Mouse (Mus musculus): ENCODE measurements around the gene Zyg11a. TPM values are rescaled to one million over a fixed set of nuclear protein-coding genes. Genes with fewer than 3 reads are reported as not detected.
A peak's percentile ranks its signal among the peaks of the same experiment; 100 is the strongest.

Zyg11a gene
- total and polyA plus RNA-seq, 2 experiments: 5.9 to 6.7 TPM

DNA sequence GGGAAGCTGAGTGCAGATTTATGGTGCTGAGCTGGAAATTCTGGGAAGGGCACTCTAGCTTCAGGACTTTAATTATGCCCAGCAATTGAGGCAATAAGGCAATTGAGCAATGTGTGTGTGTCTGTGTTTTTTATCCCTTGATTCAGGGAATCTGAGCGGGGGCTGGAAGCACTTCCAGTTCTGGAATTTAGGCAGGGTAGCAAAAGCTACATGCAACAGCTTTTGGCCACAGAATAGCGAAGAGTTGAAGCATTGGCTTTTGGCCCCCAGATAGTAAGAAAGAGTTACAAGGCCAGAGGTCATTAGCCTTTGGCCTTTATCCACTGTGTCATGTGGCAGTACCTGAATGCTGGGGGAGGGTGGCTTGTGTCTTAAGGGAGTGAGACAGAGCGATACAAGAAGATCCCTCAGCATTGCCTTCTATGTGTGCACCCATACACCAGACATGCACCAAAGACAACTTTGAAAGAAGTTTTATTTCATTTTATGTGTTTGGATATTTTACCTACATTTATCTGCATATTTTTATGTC is 7.6 kb upstream of the Zyg11a start:
- peak; percentile 99 for DNase-seq (ENCODE audit: extremely low read depth, low read depth, low spot score)
- WGBS: 17% methylated on average over 3 of the region's 3 CpGs
- peak overlapping the region; percentile 100 for H3K27ac ChIP-seq (replicated peaks; ENCODE audit: insufficient read depth, low read depth, low read length)
- no peaks in the 10 kb centered on the region for H3K79me2 ChIP-seq (ENCODE audit: control insufficient read depth, insufficient read depth, low read length)
- H3K36me3 ChIP-seq (ENCODE audit: control insufficient read depth, insufficient read depth, low read length): 0 out of 2 replicates have a peak, but pooled peaks cover 2% of the 10 kb centered on the region
- peak overlapping the region; percentile 77 for H3K9ac ChIP-seq (ENCODE audit: low read depth, low read length)
- TF ChIP-seq POLR2A (IDR thresholded peaks at IDR 0.05; ENCODE audit: extremely low read depth, insufficient read depth, low read length) (no peak), CTCF (IDR thresholded peaks at IDR 0.05; ENCODE audit: low read depth, low read length) (no peak)
- peaks cover 23% of the 10 kb centered on the region for H3K4me1 ChIP-seq (ENCODE audit: control insufficient read depth, insufficient read depth, low read length)
- peak overlapping the region; percentile 22 for H3K4me3 ChIP-seq (ENCODE audit: insufficient read depth, low read depth, low read length)
- no peaks in the 10 kb centered on the region for H3K27me3 ChIP-seq (ENCODE audit: control insufficient read depth, insufficient read depth, low read length)

- WGBS: 93% methylated on average over 5 of the region's 5 CpGs
Measured at GRCm38 (mm10) chr4:108222507-108222906, 4.7 kb upstream of the Zyg11a start.

DNA sequence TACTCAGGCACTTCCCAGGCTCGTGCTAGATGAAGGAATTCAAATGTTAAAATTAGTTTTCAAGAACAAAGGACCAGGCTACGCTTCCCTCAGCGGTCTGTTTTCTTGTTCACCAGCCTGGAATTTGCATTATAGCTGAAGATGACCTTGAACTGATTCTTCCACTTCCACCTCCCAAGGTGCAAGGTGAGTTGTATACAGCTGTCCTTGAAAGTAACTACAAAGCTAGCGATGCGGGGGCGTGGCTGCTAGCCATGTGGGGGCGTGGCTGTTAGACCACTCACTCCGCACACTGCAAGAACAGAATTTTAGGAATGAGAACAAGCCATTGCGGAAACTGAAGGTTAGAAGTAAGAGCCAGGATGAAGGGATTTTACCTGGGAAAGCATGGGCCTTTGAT is 1.2 kb upstream of the Zyg11a start:
- Histone ChIP-seq H3K4me1 (ENCODE audit: control insufficient read depth, insufficient read depth, low read length) (peaks cover 13% of the 10 kb centered on the region), H3K4me3 (ENCODE audit: insufficient read depth, low read depth, low read length) (no peak overlapping the region), H3K79me2 (ENCODE audit: control insufficient read depth, insufficient read depth, low read length) (peaks cover 12% of the 10 kb centered on the region; the same call in 1 of the 2 replicates), H3K9ac (ENCODE audit: low read depth, low read length) (no peak overlapping the region; the same call in 1 of the 2 replicates), H3K27ac (replicated peaks; ENCODE audit: insufficient read depth, low read depth, low read length) (peak overlapping the region; percentile 37), H3K27me3 (ENCODE audit: control insufficient read depth, insufficient read depth, low read length) (no peaks in the 10 kb centered on the region), H3K36me3 (ENCODE audit: control insufficient read depth, insufficient read depth, low read length) (no peaks in the 10 kb centered on the region)
- TF ChIP-seq POLR2A (IDR thresholded peaks at IDR 0.05; ENCODE audit: extremely low read depth, insufficient read depth, low read length): no peak
- WGBS: 55% methylated on average over 9 of the region's 9 CpGs
- no peak for DNase-seq (ENCODE audit: extremely low read depth, low read depth, low spot score)

More at GRCm38 (mm10) chr4:108222507-108222906, 4.7 kb upstream of the Zyg11a start:
- TF ChIP-seq CTCF (IDR thresholded peaks at IDR 0.05; ENCODE audit: low read depth, low read length) (no peak), POLR2A (IDR thresholded peaks at IDR 0.05; ENCODE audit: extremely low read depth, insufficient read depth, low read length) (no peak)
- H3K4me1 ChIP-seq (ENCODE audit: control insufficient read depth, insufficient read depth, low read length): peaks cover 27% of the 10 kb centered on the region
- no peaks in the 10 kb centered on the region for H3K79me2 ChIP-seq (ENCODE audit: control insufficient read depth, insufficient read depth, low read length)
- no peak for DNase-seq (ENCODE audit: extremely low read depth, low read depth, low spot score)
- no peak overlapping the region for H3K4me3 ChIP-seq (ENCODE audit: insufficient read depth, low read depth, low read length)
- H3K9ac ChIP-seq (ENCODE audit: low read depth, low read length): no peak overlapping the region
- H3K36me3 ChIP-seq (ENCODE audit: control insufficient read depth, insufficient read depth, low read length): no peaks in the 10 kb centered on the region
- no peaks in the 10 kb centered on the region for H3K27me3 ChIP-seq (ENCODE audit: control insufficient read depth, insufficient read depth, low read length)
- H3K27ac ChIP-seq (replicated peaks; ENCODE audit: insufficient read depth, low read depth, low read length): no peak overlapping the region

GRCm38 (mm10) chr4:108213023-108213422 is 4.8 kb downstream of the Zyg11a start:
- Histone ChIP-seq H3K79me2 (ENCODE audit: control insufficient read depth, insufficient read depth, low read length) (peaks cover 15% of the 10 kb centered on the region; the same call in 1 of the 2 replicates), H3K4me3 (ENCODE audit: insufficient read depth, low read depth, low read length) (no peak overlapping the region), H3K9ac (ENCODE audit: low read depth, low read length) (no peak overlapping the region), H3K36me3 (ENCODE audit: control insufficient read depth, insufficient read depth, low read length) (peaks cover 10% of the 10 kb centered on the region; the same call in 1 of the 2 replicates), H3K27ac (replicated peaks; ENCODE audit: insufficient read depth, low read depth, low read length) (peak overlapping the region; percentile 53; the same call in 1 of the 2 replicates), H3K27me3 (ENCODE audit: control insufficient read depth, insufficient read depth, low read length) (no peaks in the 10 kb centered on the region), H3K4me1 (ENCODE audit: control insufficient read depth, insufficient read depth, low read length) (peaks cover 8% of the 10 kb centered on the region)
- TF ChIP-seq CTCF (IDR thresholded peaks at IDR 0.05; ENCODE audit: low read depth, low read length) (no peak), POLR2A (IDR thresholded peaks at IDR 0.05; ENCODE audit: extremely low read depth, insufficient read depth, low read length) (no peak)
- DNase-seq (ENCODE audit: extremely low read depth, low read depth, low spot score): peak; percentile 69
- 94% methylated on average over 2 of the region's 2 CpGs for WGBS

DNA sequence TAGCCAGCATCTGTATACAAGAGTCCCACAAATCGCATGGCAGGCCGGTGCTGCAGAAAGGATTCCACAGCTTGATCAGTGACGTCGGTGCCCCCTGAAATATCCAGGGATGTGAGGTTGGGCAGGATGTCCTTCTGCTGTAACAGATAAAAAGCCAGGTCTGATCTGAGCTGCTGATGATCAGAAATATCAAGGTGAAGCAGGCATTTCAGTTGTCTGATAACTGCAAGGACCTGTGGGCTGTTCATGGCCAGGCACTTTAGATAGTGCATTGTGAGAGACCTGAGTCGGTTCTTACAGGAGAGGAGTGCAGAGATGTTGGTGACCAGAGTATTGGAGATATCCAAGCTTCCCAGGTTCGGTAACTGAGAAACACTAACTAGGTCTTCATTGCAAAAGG is 13.2 kb downstream of the Zyg11a start:
- no peak for DNase-seq (ENCODE audit: extremely low read depth, low read depth, low spot score)
- 91% methylated on average over 6 of the region's 6 CpGs for WGBS
- Histone ChIP-seq H3K36me3 (ENCODE audit: control insufficient read depth, insufficient read depth, low read length) (peaks cover 39% of the 10 kb centered on the region), H3K4me3 (ENCODE audit: insufficient read depth, low read depth, low read length) (no peak overlapping the region), H3K79me2 (ENCODE audit: control insufficient read depth, insufficient read depth, low read length) (no peaks in the 10 kb centered on the region), H3K9ac (ENCODE audit: low read depth, low read length) (no peak overlapping the region), H3K27me3 (ENCODE audit: control insufficient read depth, insufficient read depth, low read length) (no peaks in the 10 kb centered on the region), H3K4me1 (ENCODE audit: control insufficient read depth, insufficient read depth, low read length) (peaks cover 4% of the 10 kb centered on the region), H3K27ac (replicated peaks; ENCODE audit: insufficient read depth, low read depth, low read length) (no peak overlapping the region)
- TF ChIP-seq POLR2A (IDR thresholded peaks at IDR 0.05; ENCODE audit: extremely low read depth, insufficient read depth, low read length): no peak
- no peak for TF ChIP-seq CTCF (IDR thresholded peaks at IDR 0.05; ENCODE audit: low read depth, low read length)

GRCm38 (mm10) chr4:108199236-108199635 is 18.6 kb downstream of the Zyg11a start:
- no peak overlapping the region for H3K4me3 ChIP-seq (ENCODE audit: insufficient read depth, low read depth, low read length)
- peaks cover 35% of the 10 kb centered on the region for H3K36me3 ChIP-seq (ENCODE audit: control insufficient read depth, insufficient read depth, low read length)
- DNase-seq (ENCODE audit: extremely low read depth, low read depth, low spot score): no peak
- H3K9ac ChIP-seq (ENCODE audit: low read depth, low read length): no peak overlapping the region
- no peak for TF ChIP-seq POLR2A (IDR thresholded peaks at IDR 0.05; ENCODE audit: extremely low read depth, insufficient read depth, low read length)
- no peak for TF ChIP-seq CTCF (IDR thresholded peaks at IDR 0.05; ENCODE audit: low read depth, low read length)
- no peak overlapping the region for H3K27ac ChIP-seq (replicated peaks; ENCODE audit: insufficient read depth, low read depth, low read length)
- no peaks in the 10 kb centered on the region for H3K27me3 ChIP-seq (ENCODE audit: control insufficient read depth, insufficient read depth, low read length)
- peaks cover 4% of the 10 kb centered on the region for H3K4me1 ChIP-seq (ENCODE audit: control insufficient read depth, insufficient read depth, low read length)
- WGBS: 43% methylated on average over 2 of the region's 2 CpGs
- no peaks in the 10 kb centered on the region for H3K79me2 ChIP-seq (ENCODE audit: control insufficient read depth, insufficient read depth, low read length)
